Mouse (Mus musculus) heart, adult 2 months (tissue): ENCODE results near the gene Nmbr.

Source experiments
- CTCF ChIP-seq: fragments of 200-600 bp; IDR thresholded peaks from 2 replicates; pipeline ENCODE4 v1.8.1; 2022; ENCODE audit warnings: antibody characterized with exemption, mild to moderate bottlenecking, moderate library complexity
- EP300 ChIP-seq: fragments of 200-500 bp; IDR thresholded peaks from 2 replicates; pipeline ENCODE4 v1.6.1; 2011; ENCODE audit warnings: low read depth, low read length, control low read depth; ENCODE audit not compliant: insufficient read depth
- POLR2A ChIP-seq: fragments of 200-500 bp; IDR thresholded peaks from 2 replicates; pipeline ENCODE4 v1.6.1; 2011; ENCODE audit warnings: mild to moderate bottlenecking, low read depth, low read length, control low read depth; ENCODE audit not compliant: insufficient read depth

DNA sequence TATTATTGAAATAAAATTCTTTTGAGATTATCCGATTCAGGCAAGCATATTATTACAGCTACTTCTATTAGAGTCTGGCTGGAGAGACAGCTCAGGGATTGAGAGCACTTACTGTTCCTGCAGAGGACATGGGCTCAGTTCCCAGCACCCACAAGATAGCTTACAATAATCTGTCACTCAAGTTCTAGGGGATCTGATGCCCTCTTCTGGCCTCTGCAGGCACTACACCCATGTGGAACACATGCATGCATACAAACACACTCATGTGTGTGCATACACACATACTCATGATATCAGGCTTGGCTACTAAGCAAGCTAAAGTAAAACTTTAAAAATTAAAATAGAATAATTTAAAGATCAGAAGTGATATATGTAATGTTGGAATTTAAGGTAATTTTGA is 19.7 kb upstream of the Nmbr start:
- TF ChIP-seq CTCF (peak; percentile 31), EP300 (no peak), POLR2A (no peak)
